Mouse (Mus musculus) limb, embryonic 13.5 days (tissue): ENCODE measurements around the gene Rps21. TPM values are rescaled to one million over a fixed set of nuclear protein-coding genes. Genes with fewer than 3 reads are reported as not detected.

Source experiments
- ATAC-seq: fragments of 200-750 bp; cut with Nextera tagmentation; 2 replicates; pipeline ENCODE4 v1.8.0; 2017; ENCODE audit warnings: low read depth, moderate number of reproducible peaks, moderate TSS enrichment; ENCODE audit not compliant: low FRiP score
- H3K27ac ChIP-seq: fragments of 300-500 bp; sonication (generic); 2 replicates; pipeline ENCODE4 v1.5.1; 2015; ENCODE audit warnings: inconsistent platforms, mild to moderate bottlenecking, moderate library complexity
- H3K27me3 ChIP-seq: fragments of 300-500 bp; sonication (generic); 2 replicates; pipeline ENCODE4 v1.6.1; 2015; ENCODE audit warnings: mild to moderate bottlenecking, inconsistent platforms
- H3K36me3 ChIP-seq: fragments of 300-500 bp; sonication (generic); 2 replicates; pipeline ENCODE4 v1.6.1; 2015; ENCODE audit warnings: inconsistent platforms, mild to moderate bottlenecking, moderate library complexity
- H3K4me1 ChIP-seq: fragments of 300-500 bp; sonication (generic); 2 replicates; pipeline ENCODE4 v1.6.1; 2015; ENCODE audit warnings: inconsistent platforms
- H3K4me2 ChIP-seq: fragments of 300-500 bp; sonication (generic); replicated peaks from 2 replicates; pipeline ENCODE4 v1.6.1; 2015; ENCODE audit warnings: inconsistent platforms, mild to moderate bottlenecking, moderate library complexity
- H3K4me3 ChIP-seq: fragments of 300-500 bp; sonication (generic); 2 replicates; pipeline ENCODE4 v1.5.1; 2015; ENCODE audit warnings: moderate library complexity, mild to moderate bottlenecking, inconsistent platforms
- H3K9ac ChIP-seq: fragments of 300-500 bp; sonication (generic); 2 replicates; pipeline ENCODE4 v1.6.1; 2015; ENCODE audit warnings: mild to moderate bottlenecking, inconsistent platforms
- H3K9me3 ChIP-seq: fragments of 300-500 bp; sonication (generic); 2 replicates; pipeline ENCODE4 v1.6.1; 2016; ENCODE audit warnings: inconsistent platforms
- WGBS: fragments of 180-500 bp; shearing (Covaris S2); methylation state at CpG from one replicate; pipeline ENCODE4 v1.1.7; 2015; 5-methylcytosine and 5-hydroxymethylcytosine counted together
- polyA plus RNA-seq: library from polyadenylated mRNA; unstranded; fragments of >200 nt; fragmentation: Nextera tagmentation; extraction: Ambion mirVana; gene quantifications from 2 replicates; pipeline ENCODE4 v1.2.1, GENCODE M21; 2015

Gene Rps21
- polyA plus RNA-seq, 1 experiment from 2014 or later: 572 TPM

- no peaks in the 10 kb centered on the region for H3K27me3 ChIP-seq
- peaks cover 11% of the 10 kb centered on the region for H3K4me1 ChIP-seq
- 89% methylated on average over 10 of the region's 10 CpGs for whole genome bisulfite sequencing
- H3K9me3 ChIP-seq: no peaks in the 10 kb centered on the region
- no peak overlapping the region for H3K27ac ChIP-seq
- H3K4me2 ChIP-seq: no peak overlapping the region
- no peak overlapping the region for H3K9ac ChIP-seq
- H3K36me3 ChIP-seq: peaks cover 91% of the 10 kb centered on the region
- no peak for ATAC-seq
- H3K4me3 ChIP-seq: no peak overlapping the region
These were observed 5.7 kb downstream of the Rps21 start for GRCm38 (mm10) chr2:180262891-180263290.

- H3K36me3 ChIP-seq: peaks cover 68% of the 10 kb centered on the region
- H3K4me3 ChIP-seq: no peak overlapping the region
- H3K9me3 ChIP-seq: no peaks in the 10 kb centered on the region
- H3K27ac ChIP-seq: no peak overlapping the region
- H3K27me3 ChIP-seq: no peaks in the 10 kb centered on the region
- H3K9ac ChIP-seq: no peak overlapping the region
- ATAC-seq: no peak
- no peak overlapping the region for H3K4me2 ChIP-seq
- 61% methylated on average over 2 of the region's 2 CpGs for WGBS
- peaks cover 23% of the 10 kb centered on the region for H3K4me1 ChIP-seq
These were observed 10.8 kb downstream of the Rps21 start for GRCm38 (mm10) chr2:180267955-180268354.

DNA sequence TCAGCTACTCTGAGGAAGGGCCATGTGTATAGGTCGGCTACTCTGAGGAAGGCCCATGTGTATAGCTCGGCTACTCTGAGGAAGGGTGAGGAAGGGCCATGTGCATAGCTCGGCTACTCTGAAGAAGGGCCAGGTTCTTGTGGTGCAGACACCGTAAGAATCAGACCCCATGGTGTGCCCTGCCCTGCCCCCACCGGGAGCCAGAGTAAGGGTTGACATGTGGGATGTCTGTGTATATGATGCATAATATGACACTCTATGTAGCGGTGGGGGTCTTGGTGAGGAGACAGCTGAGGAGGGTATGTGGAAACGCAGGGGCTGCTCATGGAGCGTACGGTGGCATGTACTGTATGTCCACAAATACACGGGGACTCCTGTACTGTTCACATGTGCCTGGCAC lies 12.2 kb downstream of the Rps21 start:
- Histone ChIP-seq H3K27ac (no peak overlapping the region), H3K27me3 (no peaks in the 10 kb centered on the region), H3K4me3 (no peak overlapping the region), H3K9ac (no peak overlapping the region), H3K4me1 (peaks cover 26% of the 10 kb centered on the region), H3K9me3 (no peaks in the 10 kb centered on the region), H3K4me2 (no peak overlapping the region), H3K36me3 (peaks cover 54% of the 10 kb centered on the region)
- WGBS: 90% methylated on average over 10 of the region's 10 CpGs
- no peak for ATAC-seq

GRCm38 (mm10) chr2:180270537-180271255 lies 13.5 kb downstream of the Rps21 start:
- Histone ChIP-seq H3K9ac (peak overlapping the region; percentile 96; the same call in 1 of the 2 replicates), H3K27ac (no peak overlapping the region), H3K27me3 (no peaks in the 10 kb centered on the region), H3K4me2 (no peak overlapping the region), H3K4me3 (no peak overlapping the region), H3K4me1 (peaks cover 26% of the 10 kb centered on the region), H3K36me3 (peaks cover 45% of the 10 kb centered on the region), H3K9me3 (no peaks in the 10 kb centered on the region)
- no peak for ATAC-seq
- 55% methylated on average over 7 of the region's 7 CpGs for WGBS

DNA sequence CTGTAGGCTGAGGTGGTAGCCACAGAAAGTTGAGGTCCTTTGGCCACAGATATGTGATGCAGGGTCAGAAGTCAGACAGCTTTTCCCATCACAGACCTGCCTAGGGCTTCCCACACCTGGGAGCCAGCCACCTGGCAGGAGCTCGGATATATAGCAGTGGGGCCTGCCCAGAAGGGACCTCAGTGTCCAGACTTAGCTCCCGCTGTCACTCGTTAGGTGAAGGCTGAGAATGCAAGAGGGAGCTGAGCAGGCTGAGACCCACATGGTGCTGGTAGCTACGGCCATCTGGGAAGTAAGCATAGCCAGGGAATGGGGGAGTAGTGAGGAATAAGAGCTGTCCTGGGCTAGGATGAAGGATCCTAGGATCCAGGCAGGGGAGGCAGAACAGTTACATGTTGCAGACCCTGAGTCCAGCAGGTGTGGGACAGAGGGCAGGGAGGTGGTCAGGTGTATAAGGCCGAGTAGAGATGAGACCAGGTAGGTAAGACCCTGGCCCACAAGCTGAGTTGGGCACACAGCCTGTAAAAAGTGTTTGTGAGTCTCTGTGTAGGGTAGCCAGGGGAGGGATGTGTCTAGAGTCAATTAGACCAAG lies 14.7 kb downstream of the Rps21 start:
- Histone ChIP-seq H3K36me3 (peaks cover 34% of the 10 kb centered on the region), H3K9me3 (no peaks in the 10 kb centered on the region), H3K4me3 (peak overlapping the region; percentile 92), H3K27me3 (no peaks in the 10 kb centered on the region), H3K27ac (no peak overlapping the region), H3K4me2 (peak overlapping the region; percentile 89), H3K9ac (peak overlapping the region; percentile 96), H3K4me1 (peaks cover 35% of the 10 kb centered on the region)
- 66% methylated on average over 5 of the region's 5 CpGs for WGBS
- ATAC-seq: no peak

- H3K9ac ChIP-seq: peak overlapping the region; percentile 96
- 0 out of 2 replicates have a peak overlapping the region, but pooled peaks have one; percentile 15 for H3K27ac ChIP-seq
- peaks cover 38% of the 10 kb centered on the region for H3K4me1 ChIP-seq
- 0 out of 2 replicates have a peak, but pooled peaks cover 2% of the 10 kb centered on the region for H3K27me3 ChIP-seq
- H3K36me3 ChIP-seq: peaks cover 24% of the 10 kb centered on the region
- peak; percentile 25 for ATAC-seq
- peak overlapping the region; percentile 89 for H3K4me2 ChIP-seq
- peak overlapping the region; percentile 92 for H3K4me3 ChIP-seq
- H3K9me3 ChIP-seq: no peaks in the 10 kb centered on the region
- WGBS: under 1% methylated on average over 22 of the region's 37 CpGs
These were observed 15.7 kb downstream of the Rps21 start for GRCm38 (mm10) chr2:180272884-180273321.

GRCm38 (mm10) chr2:180273394-180274244 lies 16.4 kb downstream of the Rps21 start, which contains the start of gene Cables2:
TSS of gene Cables2 (minus strand) at chr2:180273496.
- WGBS: 8% methylated on average over 55 of the region's 68 CpGs
- Histone ChIP-seq H3K27me3 (0 out of 2 replicates have a peak, but pooled peaks cover 3% of the 10 kb centered on the region), H3K4me2 (peak within 1 kb of the TSS; percentile 89), H3K4me3 (peak within 1 kb of the TSS; percentile 92), H3K36me3 (peaks cover 17% of the 10 kb centered on the region), H3K9me3 (no peaks in the 10 kb centered on the region), H3K27ac (0 out of 2 replicates have a peak within 1 kb of the TSS, but pooled peaks have one; percentile 15), H3K4me1 (peaks cover 40% of the 10 kb centered on the region), H3K9ac (peak within 1 kb of the TSS; percentile 96)
- peak; percentile 95 for ATAC-seq

GRCm38 (mm10) chr2:180274523-180274922 lies 17.3 kb downstream of the Rps21 start:
- WGBS: 90% methylated on average over 2 of the region's 2 CpGs
- no peaks in the 10 kb centered on the region for H3K9me3 ChIP-seq
- H3K27ac ChIP-seq: no peak overlapping the region
- H3K36me3 ChIP-seq: peaks cover 9% of the 10 kb centered on the region
- no peak for ATAC-seq
- no peak overlapping the region for H3K4me3 ChIP-seq
- H3K4me2 ChIP-seq: no peak overlapping the region
- peaks cover 40% of the 10 kb centered on the region for H3K4me1 ChIP-seq
- H3K27me3 ChIP-seq: 0 out of 2 replicates have a peak, but pooled peaks cover 3% of the 10 kb centered on the region
- no peak overlapping the region for H3K9ac ChIP-seq

GRCm38 (mm10) chr2:180275836-180276235 lies 18.7 kb downstream of the Rps21 start:
- Histone ChIP-seq H3K9me3 (no peaks in the 10 kb centered on the region), H3K27me3 (0 out of 2 replicates have a peak, but pooled peaks cover 3% of the 10 kb centered on the region), H3K4me1 (peaks cover 37% of the 10 kb centered on the region), H3K36me3 (no peaks in the 10 kb centered on the region), H3K27ac (no peak overlapping the region), H3K4me2 (peak overlapping the region; percentile 34), H3K9ac (no peak overlapping the region), H3K4me3 (no peak overlapping the region)
- WGBS: under 1% methylated on average over 8 of the region's 8 CpGs
- ATAC-seq: peak; percentile 68

GRCm38 (mm10) chr2:180276385-180276784 lies 19.2 kb downstream of the Rps21 start:
- H3K27me3 ChIP-seq: 0 out of 2 replicates have a peak, but pooled peaks cover 3% of the 10 kb centered on the region
- H3K4me2 ChIP-seq: peak overlapping the region; percentile 34; the same call in 1 of the 2 replicates
- no peak for ATAC-seq
- H3K27ac ChIP-seq: no peak overlapping the region
- H3K9me3 ChIP-seq: no peaks in the 10 kb centered on the region
- peaks cover 31% of the 10 kb centered on the region for H3K4me1 ChIP-seq
- H3K4me3 ChIP-seq: no peak overlapping the region
- WGBS: 49% methylated on average over 4 of the region's 4 CpGs
- H3K36me3 ChIP-seq: no peaks in the 10 kb centered on the region
- no peak overlapping the region for H3K9ac ChIP-seq

DNA sequence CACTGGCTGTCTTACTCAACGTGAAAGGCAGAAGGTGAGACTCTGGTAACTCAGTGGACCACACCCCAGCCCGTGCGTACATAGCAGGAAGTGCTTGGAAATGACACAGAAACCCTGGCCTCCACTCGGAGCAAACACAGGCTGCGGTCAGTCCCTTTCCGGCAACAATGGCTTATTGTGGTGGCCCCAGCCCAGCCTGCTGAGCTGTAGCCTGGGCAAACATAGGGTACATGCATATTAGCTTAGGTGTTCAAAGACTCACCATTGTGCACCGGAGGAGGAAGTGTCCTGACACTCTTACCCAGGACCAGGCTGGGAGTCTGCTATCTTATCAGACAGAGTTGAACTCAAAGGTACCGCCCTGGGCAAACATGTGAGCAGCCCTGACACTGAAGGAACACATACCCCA lies 19.7 kb downstream of the Rps21 start:
- Histone ChIP-seq H3K4me3 (no peak overlapping the region), H3K9me3 (no peaks in the 10 kb centered on the region), H3K9ac (no peak overlapping the region), H3K27ac (no peak overlapping the region), H3K36me3 (no peaks in the 10 kb centered on the region), H3K4me2 (no peak overlapping the region), H3K4me1 (peaks cover 27% of the 10 kb centered on the region), H3K27me3 (0 out of 2 replicates have a peak, but pooled peaks cover 3% of the 10 kb centered on the region)
- ATAC-seq: no peak
- WGBS: 69% methylated on average over 8 of the region's 8 CpGs
